Mouse (Mus musculus) midbrain, embryonic 11.5 days (tissue): ENCODE data around the gene Ank2. TPM values are rescaled to one million over a fixed set of nuclear protein-coding genes. Genes with fewer than 3 reads are reported as not detected.

Source experiments
- ATAC-seq: fragments of 200-750 bp; cut with Nextera tagmentation; 2 replicates; pipeline ENCODE4 v1.8.0; 2017; ENCODE audit warnings: moderate TSS enrichment, moderate library complexity; ENCODE audit not compliant: low FRiP score
- DNase-seq: peaks from one replicate; pipeline ENCODE4 v3.0.0; 2015; ENCODE audit warnings: low spot score; ENCODE audit errors: missing footprints
- H3K27ac ChIP-seq: fragments of 300-500 bp; sonication (generic); 2 replicates; pipeline ENCODE4 v1.5.1; 2014; ENCODE audit warnings: low read depth, low read length
- H3K27me3 ChIP-seq: fragments of 300-500 bp; sonication (generic); 2 replicates; pipeline ENCODE4 v1.6.1; 2014; ENCODE audit warnings: mild to moderate bottlenecking, low read length, moderate library complexity, mixed read lengths; ENCODE audit not compliant: control insufficient read depth, insufficient read depth
- H3K36me3 ChIP-seq: fragments of 300-500 bp; sonication (generic); 2 replicates; pipeline ENCODE4 v1.6.1; 2014; ENCODE audit warnings: mild to moderate bottlenecking, low read length, moderate library complexity, mixed read lengths; ENCODE audit not compliant: control insufficient read depth, insufficient read depth
- H3K4me1 ChIP-seq: fragments of 300-500 bp; sonication (generic); 2 replicates; pipeline ENCODE4 v1.6.1; 2014; ENCODE audit warnings: low read length; ENCODE audit not compliant: control insufficient read depth, insufficient read depth
- H3K4me2 ChIP-seq: fragments of 300-500 bp; sonication (generic); 2 replicates; pipeline ENCODE4 v1.6.1; 2014; ENCODE audit warnings: mild to moderate bottlenecking, moderate library complexity
- H3K4me3 ChIP-seq: fragments of 300-500 bp; sonication (generic); 2 replicates; pipeline ENCODE4 v1.5.1; 2014; ENCODE audit warnings: low read depth, low read length
- H3K9ac ChIP-seq: fragments of 300-500 bp; sonication (generic); 2 replicates; pipeline ENCODE4 v1.6.1; 2014; ENCODE audit warnings: low read length
- H3K9me3 ChIP-seq: fragments of 300-500 bp; sonication (generic); 2 replicates; pipeline ENCODE4 v1.6.1; 2016; ENCODE audit warnings: low read length; ENCODE audit not compliant: control insufficient read depth
- WGBS: fragments of 180-500 bp; shearing (Covaris S2); extraction: QIAGEN DNeasy Blood & Tissue Kit; methylation state at CpG from one replicate; pipeline ENCODE4 v1.1.7; 2014; 5-methylcytosine and 5-hydroxymethylcytosine counted together
- polyA plus RNA-seq: library from polyadenylated mRNA; unstranded; fragments of >200 nt; fragmentation: Nextera tagmentation; extraction: Ambion mirVana; gene quantifications from 2 replicates; pipeline ENCODE4 v1.2.1, GENCODE M21; 2014

Ank2 gene
- polyA plus RNA-seq, 1 experiment from 2014 or later, result 66.6 TPM

DNA sequence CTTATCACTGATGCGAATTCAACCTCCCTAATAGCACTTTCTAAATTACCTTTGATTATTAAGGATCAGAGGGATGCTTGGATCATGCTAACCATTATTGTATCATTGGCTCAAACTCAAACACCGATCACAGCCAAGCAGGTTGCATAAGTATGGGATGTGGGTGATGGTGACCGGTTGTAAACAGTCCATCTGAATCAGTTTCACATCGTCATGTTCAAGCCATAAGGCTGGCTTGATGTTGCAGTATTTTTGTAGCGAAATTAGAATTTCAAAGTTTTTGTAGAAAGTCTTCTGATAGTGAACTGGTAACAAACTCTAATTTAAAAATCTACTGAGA, 310.4 kb downstream of the Ank2 start:
- Histone ChIP-seq H3K9me3 (no peaks in the 10 kb centered on the region), H3K4me1 (no peaks in the 10 kb centered on the region), H3K36me3 (no peaks in the 10 kb centered on the region), H3K4me3 (no peak overlapping the region), H3K9ac (no peak overlapping the region), H3K4me2 (no peak overlapping the region), H3K27ac (no peak overlapping the region), H3K27me3 (no peaks in the 10 kb centered on the region)
- ATAC-seq (no peak), DNase-seq (no peak)
- 94% methylated on average over 5 of the region's 5 CpGs for WGBS

DNA sequence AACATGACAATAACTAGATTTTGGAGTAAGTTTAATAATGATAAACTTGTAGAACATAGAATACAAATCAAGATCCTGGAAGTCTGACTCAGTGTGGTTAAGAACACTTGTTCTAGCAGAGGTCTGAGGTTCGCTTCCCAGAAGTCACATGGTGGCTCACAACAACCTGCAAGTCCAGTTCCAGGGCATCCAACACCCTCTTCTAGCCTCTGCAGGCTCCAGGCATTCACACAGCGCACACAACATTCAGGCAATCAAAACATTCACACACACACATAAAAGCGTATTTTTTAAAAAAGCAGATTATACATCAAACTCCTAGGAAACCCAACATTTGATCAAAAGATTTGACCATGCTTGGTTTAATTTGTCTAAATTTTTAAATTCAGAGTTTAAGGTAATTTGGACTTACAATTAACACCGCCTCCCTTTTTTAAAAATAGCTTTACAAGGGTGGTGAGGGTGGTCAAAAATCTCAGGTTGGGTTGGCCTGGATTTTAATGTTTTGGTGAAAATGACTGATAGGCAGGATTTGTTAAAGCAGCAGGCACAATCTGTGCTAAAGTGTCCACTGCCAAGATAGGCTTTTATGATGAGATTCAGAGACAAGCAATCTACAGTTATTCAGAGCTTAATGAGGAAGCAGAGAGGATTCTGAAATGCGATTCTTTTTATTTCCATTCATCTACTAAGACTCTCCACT, 310.9 kb downstream of the Ank2 start:
- no peak overlapping the region for H3K4me3 ChIP-seq
- 90% methylated on average over 5 of the region's 5 CpGs for WGBS
- H3K9ac ChIP-seq, result no peak overlapping the region
- H3K4me1 ChIP-seq, result no peaks in the 10 kb centered on the region
- H3K27me3 ChIP-seq, result no peaks in the 10 kb centered on the region
- DNase-seq, result no peak
- no peaks in the 10 kb centered on the region for H3K36me3 ChIP-seq
- ATAC-seq, result no peak
- no peaks in the 10 kb centered on the region for H3K9me3 ChIP-seq
- H3K4me2 ChIP-seq, result no peak overlapping the region
- H3K27ac ChIP-seq, result no peak overlapping the region

DNA sequence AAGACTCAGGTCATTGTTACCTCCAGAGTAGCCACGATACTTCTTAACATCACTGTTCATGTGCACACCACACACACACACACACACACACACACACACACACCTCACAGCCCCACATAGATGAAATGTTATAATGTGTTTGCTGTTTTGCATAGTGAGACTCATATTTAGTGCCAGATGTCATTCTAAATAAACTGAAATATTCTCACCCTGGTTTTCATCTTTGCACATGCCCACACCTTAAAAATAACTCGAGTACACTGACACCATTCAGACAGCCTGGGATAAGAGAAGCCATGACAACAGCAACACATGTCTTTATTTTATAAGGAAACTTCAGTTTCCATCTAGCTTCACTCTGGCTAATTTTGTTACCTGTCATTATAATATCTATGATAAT, 312.1 kb downstream of the Ank2 start:
- H3K9ac ChIP-seq, result no peak overlapping the region
- ATAC-seq, result no peak
- H3K4me2 ChIP-seq, result no peak overlapping the region
- no peak for DNase-seq
- H3K9me3 ChIP-seq, result no peaks in the 10 kb centered on the region
- H3K4me3 ChIP-seq, result no peak overlapping the region
- 86% methylated on average over 2 of the region's 2 CpGs for WGBS
- no peaks in the 10 kb centered on the region for H3K36me3 ChIP-seq
- H3K4me1 ChIP-seq, result no peaks in the 10 kb centered on the region
- no peaks in the 10 kb centered on the region for H3K27me3 ChIP-seq
- H3K27ac ChIP-seq, result no peak overlapping the region

DNA sequence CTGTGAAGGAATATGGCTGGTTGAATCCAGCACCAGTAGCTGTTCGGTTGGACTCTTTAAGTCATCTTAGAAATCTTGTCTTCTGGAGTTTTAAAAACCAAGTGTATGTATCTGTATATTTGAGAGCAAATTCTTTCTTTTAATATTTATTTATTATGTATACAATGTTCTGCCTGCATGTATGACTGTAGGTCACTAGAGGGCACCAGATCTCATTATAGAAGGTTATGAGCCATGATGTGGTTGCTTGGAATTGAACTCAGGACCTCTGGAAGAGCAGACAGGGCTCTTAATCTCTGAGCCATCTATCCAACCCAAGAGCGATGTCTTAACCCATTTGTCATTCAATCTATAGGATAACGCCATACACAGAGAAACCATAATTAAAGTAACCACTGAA, 312.9 kb downstream of the Ank2 start:
- Histone ChIP-seq H3K36me3 (no peaks in the 10 kb centered on the region), H3K4me3 (no peak overlapping the region), H3K9ac (no peak overlapping the region), H3K27ac (no peak overlapping the region), H3K9me3 (no peaks in the 10 kb centered on the region), H3K27me3 (no peaks in the 10 kb centered on the region), H3K4me1 (no peaks in the 10 kb centered on the region), H3K4me2 (no peak overlapping the region)
- DNase-seq (no peak), ATAC-seq (no peak)
- 92% methylated on average over 3 of the region's 3 CpGs for WGBS

DNA sequence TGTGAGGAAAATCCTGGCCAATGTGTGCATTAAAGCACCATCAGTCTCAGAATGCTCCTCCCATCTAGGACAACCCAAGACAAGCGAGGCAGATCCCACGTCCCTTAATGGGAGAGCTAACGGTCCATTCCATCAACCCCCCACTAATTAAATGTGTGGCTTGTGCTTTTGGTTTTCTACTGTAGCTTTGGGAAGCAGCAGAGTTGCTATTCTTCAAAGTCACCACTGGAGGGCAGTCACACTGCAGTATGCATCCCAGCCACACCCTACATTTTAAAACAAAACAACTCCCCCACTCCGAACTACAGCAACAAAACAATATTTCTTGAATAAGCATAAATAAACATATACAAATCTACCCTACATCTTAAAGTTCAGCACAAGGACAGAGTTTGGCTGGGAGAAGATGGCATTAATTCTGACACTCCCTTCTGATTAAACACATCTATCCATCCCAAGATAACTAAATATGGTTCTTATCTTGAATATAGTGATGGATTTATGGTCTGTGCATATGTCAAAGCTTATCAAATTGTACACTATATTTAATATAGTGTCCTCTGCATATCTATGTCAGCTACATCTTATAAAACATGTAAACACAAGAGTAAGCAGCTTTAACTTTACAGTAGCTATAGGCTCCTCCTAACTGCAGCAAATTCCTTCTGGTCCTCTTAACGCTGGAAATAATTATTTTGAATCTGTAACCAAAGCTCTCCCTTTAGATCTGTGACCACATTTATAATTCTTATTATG, 315.0 kb downstream of the Ank2 start:
- no peaks in the 10 kb centered on the region for H3K27me3 ChIP-seq
- H3K36me3 ChIP-seq, result no peaks in the 10 kb centered on the region
- no peak overlapping the region for H3K4me2 ChIP-seq
- H3K9ac ChIP-seq, result no peak overlapping the region
- H3K4me3 ChIP-seq, result no peak overlapping the region
- peak; percentile 87 for DNase-seq
- 31% methylated on average over 5 of the region's 5 CpGs for WGBS
- ATAC-seq, result peak; percentile 40; the same call in 1 of the 2 replicates
- no peak overlapping the region for H3K27ac ChIP-seq
- no peaks in the 10 kb centered on the region for H3K4me1 ChIP-seq
- H3K9me3 ChIP-seq, result no peaks in the 10 kb centered on the region

DNA sequence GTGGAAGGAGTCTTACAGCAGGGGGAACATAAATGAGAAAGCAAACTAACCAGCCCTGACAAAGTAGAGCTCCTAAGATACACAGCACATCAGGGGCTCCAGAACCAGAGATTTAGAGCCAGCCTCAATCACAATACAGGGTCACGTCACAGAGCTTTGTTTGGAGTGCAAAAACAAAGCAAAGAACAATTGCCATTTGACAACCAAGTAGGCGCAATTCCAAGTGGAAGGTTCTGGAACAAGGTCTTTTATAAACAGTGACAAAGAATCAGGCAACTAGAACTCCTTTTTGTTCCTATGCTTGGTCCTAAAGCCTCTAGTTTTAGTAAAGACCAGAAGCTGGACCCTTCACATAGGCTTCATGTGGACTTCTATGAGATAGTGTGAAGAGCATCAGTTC, 326.5 kb downstream of the Ank2 start:
- ATAC-seq (no peak), DNase-seq (peak; percentile 28)
- Histone ChIP-seq H3K4me2 (no peak overlapping the region), H3K27ac (no peak overlapping the region), H3K9me3 (no peaks in the 10 kb centered on the region), H3K36me3 (no peaks in the 10 kb centered on the region), H3K4me1 (no peaks in the 10 kb centered on the region), H3K9ac (no peak overlapping the region), H3K27me3 (no peaks in the 10 kb centered on the region), H3K4me3 (no peak overlapping the region)
- 66% methylated on average over 2 of the region's 2 CpGs for WGBS

DNA sequence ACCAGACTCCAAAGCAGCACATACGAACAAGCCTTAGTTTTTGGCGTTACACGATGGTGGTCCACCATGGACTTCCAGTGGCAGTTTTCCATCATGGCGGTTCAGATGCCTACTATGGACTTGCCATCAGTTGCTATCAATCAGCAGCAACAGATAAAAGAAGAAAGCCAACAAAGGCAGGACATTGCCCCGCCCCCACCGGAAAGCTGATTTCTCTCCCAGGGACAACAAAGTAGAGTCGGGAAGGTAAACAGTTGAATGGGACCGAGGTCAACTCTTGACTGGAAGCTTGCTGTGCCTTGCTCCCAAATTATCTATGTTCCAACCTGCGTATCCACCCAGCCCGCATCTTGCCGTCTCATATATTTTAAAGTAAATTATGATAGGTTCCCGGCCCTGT, 328.9 kb downstream of the Ank2 start:
- ATAC-seq (no peak), DNase-seq (peak; percentile 69)
- H3K9ac ChIP-seq, result no peak overlapping the region
- no peaks in the 10 kb centered on the region for H3K36me3 ChIP-seq
- H3K27me3 ChIP-seq, result no peaks in the 10 kb centered on the region
- H3K27ac ChIP-seq, result no peak overlapping the region
- no peaks in the 10 kb centered on the region for H3K9me3 ChIP-seq
- WGBS, result 88% methylated on average over 12 of the region's 12 CpGs
- no peak overlapping the region for H3K4me3 ChIP-seq
- no peaks in the 10 kb centered on the region for H3K4me1 ChIP-seq
- H3K4me2 ChIP-seq, result no peak overlapping the region

DNA sequence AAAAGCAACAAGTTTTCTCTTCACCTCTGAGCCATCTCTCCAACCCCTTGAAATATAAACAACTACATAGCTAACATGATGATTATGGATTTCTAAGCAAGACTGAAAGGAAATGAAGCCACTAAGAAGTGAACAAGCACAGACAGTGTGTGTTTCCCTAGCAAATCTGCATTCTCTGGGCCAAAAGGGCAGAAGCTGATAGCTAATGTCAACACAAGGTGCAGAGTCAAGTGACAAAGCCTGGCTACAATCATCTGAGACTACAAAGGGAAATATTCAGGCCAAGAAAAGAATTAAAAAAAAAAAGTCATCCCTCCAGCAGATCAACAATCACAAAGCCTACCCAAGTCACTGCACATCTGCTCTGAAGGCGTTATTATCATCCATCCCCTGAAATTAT, 330.0 kb downstream of the Ank2 start:
- Histone ChIP-seq H3K4me1 (no peaks in the 10 kb centered on the region), H3K9me3 (no peaks in the 10 kb centered on the region), H3K4me3 (no peak overlapping the region), H3K36me3 (no peaks in the 10 kb centered on the region), H3K9ac (no peak overlapping the region), H3K27me3 (peaks cover under 1% of the 10 kb centered on the region; the same call in 1 of the 2 replicates), H3K27ac (no peak overlapping the region), H3K4me2 (no peak overlapping the region)
- peak; percentile 49 for DNase-seq
- WGBS, result 85% methylated on average over 1 of the region's 1 CpGs
- ATAC-seq, result no peak

DNA sequence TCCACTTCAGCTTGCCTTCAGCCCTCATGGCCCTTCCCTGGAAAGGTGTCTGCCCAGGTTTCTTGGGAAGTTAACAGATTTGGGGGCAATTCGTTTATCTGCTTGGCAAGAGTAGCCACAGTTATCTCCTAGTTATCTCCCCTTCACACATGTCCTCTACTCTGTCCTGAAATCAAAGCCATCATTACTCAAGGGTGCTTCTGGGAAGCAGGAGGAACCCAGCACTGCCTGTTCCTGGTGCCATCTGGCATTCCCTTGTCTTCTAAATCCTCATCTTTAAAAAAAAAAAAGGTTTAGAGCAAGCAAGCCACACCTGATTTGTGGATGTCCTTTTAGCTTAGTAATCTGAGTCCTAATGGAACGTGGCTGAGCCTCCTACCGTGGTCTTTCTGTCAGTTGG, 335.4 kb downstream of the Ank2 start:
- Histone ChIP-seq H3K4me2 (no peak overlapping the region), H3K36me3 (no peaks in the 10 kb centered on the region), H3K4me3 (no peak overlapping the region), H3K4me1 (peaks cover 11% of the 10 kb centered on the region), H3K27me3 (peaks cover 9% of the 10 kb centered on the region), H3K27ac (no peak overlapping the region), H3K9ac (no peak overlapping the region), H3K9me3 (no peaks in the 10 kb centered on the region)
- 46% methylated on average over 3 of the region's 3 CpGs for WGBS
- ATAC-seq (no peak), DNase-seq (peak; percentile 62)
